Mouse (Mus musculus): ENCODE measurements around the gene Cacna1c.

- TF ChIP-seq GATA1 (IDR thresholded peaks at IDR 0.05; ENCODE audit: borderline replicate concordance, low read length): no peak
- TF ChIP-seq FLI1 (IDR thresholded peaks at IDR 0.05; ENCODE audit: low read length): no peak
These were observed 309.2 kb downstream of the Cacna1c start for GRCm38 (mm10) chr6:118887032-118887431.

Data from megakaryocyte, embryonic 14.5 days (primary cell).